Mouse (Mus musculus): ENCODE results near the gene Ctse.

The Ctse gene

DNA sequence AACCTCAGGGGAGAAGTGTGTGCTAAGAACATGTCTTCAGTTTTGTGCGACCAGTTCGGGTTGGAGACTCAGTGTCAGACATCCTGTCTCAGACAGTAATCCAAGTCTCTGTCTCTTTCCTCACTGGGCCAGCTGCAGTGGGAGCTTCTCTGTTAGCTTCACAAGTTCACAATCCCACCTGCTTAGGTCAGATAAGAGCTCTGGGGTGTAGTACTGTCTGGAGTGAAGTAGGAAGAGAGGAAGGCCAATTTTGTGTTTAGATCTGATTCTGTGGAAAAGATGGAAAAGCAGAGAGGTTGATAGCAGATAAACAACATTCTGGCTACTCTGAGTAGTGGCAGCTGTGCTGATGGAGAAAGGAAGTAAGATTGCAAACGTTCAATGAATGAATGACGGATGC is 61.5 kb downstream of the Ctse start:
- DNase-seq (ENCODE audit: low spot score in 2 of 2): no peak

DNA sequence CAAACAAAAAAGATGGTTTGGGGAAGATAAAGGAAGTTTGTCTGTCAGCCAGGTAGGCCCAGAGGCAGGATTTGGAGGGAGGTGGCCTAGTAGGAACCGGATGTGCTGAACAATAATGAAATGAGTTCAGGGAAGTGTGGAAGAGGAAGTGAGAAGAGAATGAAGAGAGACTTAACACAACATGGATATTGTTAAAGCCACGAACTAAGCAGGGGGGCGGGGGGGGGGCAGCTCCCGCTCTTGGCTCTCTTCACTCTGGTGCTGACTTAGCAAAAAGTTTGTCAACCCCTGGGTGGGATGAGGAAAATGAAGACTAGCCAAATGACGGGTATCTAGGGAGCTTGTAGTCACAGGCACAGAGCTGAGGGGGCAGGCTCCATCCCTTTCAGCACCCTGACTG is 62.3 kb downstream of the Ctse start:
- DNase-seq (ENCODE audit: low spot score in 2 of 2): no peak

DNA sequence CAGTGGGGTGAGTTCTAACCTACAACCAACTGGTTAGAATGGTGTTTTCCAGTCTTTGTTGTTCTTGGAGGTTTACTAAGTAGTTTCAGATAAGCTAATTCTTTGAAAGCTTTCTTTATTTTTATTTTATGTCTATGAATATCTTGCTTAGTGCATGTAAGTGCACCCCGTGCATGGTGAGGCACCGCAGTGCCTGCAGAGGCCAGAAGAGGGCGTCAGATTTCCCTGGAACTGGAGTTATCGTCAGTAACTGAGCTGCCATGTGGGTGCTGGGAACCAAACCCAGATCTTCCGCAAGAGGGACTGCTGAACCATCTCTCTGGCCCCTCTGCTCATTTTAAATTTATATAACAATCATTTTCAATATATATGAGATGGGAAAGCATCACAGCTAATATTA is 63.3 kb downstream of the Ctse start:
- no peak for DNase-seq (ENCODE audit: low spot score in 2 of 2)

DNA sequence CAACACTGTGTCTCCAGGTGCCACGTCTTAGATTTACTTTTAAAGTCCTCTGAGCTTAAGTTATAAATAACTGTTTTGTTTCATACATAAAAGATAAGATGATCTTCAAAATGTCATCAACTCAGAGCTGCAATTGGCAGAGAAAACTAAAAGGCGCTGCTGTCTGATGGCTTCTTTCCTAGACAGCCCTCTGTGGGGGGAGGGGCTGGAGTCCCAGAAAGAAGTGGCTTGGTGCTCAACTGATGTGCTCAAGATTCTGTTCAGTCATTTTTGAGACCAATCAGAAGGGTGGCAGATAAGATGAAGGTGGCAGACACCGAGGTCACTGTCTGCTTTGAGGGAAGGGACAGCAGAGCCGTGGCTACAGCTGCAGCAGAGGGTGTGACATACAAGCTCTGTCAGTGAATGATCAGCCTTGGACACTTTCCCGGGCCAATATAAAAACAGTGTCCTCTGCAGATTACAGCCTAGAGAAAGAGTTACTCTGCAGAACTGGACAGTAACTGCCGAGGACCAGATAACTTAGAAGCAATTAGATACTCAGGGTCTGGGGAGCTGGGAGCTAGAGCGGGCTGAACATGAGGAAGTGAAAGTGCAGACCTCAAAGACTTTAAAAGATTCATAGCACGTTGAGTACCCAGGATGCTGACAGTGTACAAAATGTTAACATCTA is 64.1 kb downstream of the Ctse start:
- no peak for DNase-seq (ENCODE audit: low spot score in 2 of 2)

DNA sequence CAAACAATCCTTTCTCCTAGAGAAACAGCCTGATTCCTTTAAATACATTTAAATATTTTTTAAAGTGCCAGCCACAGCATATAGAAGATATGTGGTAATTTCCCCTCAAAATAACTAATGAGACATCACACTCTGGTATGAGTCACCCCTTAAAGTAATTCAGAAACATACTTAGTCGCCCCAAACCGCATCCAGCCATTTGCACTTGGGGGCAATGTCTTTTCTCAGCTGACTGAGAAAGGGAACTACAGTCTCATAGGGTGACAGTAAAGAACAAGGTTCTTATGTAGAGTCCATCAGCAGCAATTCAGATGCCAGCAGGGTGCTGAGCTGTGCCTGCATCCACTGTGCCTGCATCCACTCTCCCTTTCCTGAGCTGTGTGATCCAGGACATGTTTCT is 65.4 kb downstream of the Ctse start:
- no peak for DNase-seq (ENCODE audit: low spot score in 2 of 2)

DNA sequence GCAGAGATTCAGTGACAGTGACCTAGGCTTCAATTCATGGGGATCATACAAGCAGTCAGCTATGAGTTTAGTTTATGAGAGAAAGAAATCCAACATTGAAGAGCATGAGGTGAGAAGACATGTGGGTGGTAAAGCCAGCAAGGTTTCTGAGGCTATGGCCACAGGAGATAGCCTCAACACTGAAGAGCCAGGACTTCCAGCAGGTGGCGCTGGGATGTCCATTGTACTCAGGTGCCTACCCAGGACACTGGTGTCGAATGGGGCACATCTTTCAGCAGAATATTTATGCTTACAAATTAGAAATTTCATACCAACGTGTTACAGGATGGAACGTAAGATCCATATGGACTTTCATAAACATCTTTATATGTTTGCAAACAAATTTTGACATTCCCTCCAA is 70.2 kb downstream of the Ctse start:
- DNase-seq (ENCODE audit: low spot score in 2 of 2): no peak

DNA sequence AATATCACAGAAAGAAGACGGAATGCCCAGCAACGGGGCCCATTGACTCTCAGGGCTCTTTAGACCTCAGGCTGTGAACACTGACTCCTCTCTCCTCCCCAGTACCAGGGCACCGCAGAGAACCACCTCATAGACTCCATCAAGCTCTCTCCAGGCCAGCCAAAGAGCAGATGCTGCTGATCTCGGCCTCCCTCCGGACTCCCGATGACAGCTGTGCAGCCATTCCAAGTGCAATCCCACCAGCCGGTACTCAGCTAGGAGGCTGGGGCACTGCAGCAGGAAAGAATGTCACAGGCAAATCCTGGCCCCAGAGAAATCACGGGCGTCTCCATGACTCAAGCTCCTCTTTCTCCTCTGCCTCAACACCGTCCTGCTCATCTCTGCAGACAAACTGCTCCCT is 73.4 kb downstream of the Ctse start:
- no peak for DNase-seq (ENCODE audit: low spot score in 2 of 2)

DNA sequence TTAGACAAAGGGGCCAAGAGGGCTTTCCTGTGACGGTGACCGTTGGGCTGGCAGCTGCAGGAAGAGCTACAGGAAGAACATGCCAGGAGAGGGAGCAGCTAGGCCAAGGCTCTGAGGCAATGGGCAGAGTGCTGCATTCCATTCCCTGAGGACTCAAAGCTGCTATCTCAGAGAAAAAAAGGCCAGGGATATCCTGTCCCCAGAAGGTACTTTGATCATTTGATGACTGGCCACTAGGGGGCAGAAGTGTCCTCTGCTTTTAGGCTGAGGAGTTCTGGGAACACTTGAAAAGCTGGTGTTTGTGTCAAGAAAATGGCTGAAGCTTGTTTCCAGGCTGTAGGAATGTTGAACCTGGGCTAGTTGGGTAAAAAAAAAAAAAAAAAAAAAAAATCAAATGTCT is 74.3 kb downstream of the Ctse start:
- DNase-seq (ENCODE audit: low spot score in 2 of 2): peak; percentile 60 to 77

DNA sequence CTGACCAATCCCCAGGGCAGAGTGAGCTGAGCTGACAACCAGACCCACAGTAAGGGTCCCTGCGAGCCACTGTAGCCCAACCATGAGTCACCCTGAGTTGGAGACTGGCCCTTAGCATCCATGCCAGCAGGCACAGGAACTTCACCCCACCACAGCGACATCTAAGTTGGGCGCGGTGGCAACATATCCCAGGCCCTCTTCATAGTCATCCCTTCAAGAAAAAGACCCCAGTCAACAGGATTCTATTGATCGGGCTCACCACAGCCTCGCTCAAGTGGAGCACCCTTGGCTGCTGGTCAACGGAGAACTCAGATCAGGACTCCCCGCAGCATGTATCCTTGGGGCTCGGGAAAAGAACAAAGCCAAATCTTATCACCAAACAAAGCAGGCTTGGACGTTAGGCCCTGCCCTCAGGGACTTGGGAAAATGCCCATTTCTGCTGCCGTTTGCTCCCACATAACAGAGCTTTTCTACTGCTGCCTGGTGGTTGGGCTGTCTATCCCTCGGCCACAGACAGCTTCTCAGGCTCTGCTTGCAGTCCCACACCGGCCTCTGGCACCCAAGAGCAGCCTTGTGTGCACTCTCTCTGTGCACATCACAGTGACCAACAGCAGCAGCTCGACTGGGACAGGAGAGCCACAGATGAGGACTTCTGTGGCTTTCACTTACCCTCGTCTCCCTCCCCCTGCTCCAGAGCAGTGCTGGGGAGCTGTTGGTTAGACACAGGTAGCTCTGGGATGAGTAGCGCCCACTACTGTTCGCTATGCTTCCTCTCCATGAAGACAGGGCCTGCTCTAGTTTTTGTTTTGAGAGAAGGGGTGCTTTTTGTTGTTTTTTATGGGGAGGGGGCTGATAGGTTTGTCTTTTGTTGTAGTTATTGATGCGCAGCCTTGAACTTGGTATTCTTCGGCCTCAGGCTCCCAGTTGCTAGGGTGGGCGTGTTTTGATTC is 76.6 kb downstream of the Ctse start:
- no peak for DNase-seq (ENCODE audit: low spot score in 2 of 2)

DNA sequence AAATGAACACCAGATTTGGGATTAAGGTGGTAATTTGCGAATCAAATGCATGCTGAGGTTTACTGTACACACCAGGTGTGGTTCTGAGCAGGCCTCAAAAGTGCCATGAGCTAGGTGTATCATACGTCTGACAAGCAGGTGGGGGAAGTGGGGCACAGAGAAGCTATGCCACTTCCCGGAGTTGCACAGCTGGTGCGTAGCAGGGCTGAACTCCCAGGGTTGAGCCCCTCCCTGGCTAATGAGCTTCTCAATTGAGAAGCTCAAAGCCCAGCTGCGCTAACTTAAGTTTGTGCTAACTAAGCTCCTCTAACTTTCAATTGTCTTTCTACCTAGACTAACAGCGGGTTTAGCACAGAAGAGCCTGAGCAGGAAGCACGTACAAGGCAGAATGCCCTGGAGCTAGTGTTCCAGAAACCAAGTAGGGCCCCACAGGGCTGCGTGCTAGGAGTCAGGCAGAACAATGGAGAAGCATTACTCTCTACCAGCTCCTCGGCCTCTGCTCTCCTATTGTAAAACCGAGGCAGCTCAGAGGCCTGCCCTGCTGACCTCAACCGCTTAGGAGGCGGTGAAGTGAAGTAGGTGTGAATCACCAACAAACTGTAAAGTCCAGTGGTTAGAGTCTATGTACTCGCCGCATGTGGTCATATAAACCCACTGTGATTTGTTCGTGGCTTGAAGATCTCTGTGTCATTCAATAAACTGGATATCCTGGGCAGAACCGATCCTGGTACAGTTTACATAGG is 81.0 kb downstream of the Ctse start:
- no peak for DNase-seq (ENCODE audit: low spot score in 2 of 2)

DNA sequence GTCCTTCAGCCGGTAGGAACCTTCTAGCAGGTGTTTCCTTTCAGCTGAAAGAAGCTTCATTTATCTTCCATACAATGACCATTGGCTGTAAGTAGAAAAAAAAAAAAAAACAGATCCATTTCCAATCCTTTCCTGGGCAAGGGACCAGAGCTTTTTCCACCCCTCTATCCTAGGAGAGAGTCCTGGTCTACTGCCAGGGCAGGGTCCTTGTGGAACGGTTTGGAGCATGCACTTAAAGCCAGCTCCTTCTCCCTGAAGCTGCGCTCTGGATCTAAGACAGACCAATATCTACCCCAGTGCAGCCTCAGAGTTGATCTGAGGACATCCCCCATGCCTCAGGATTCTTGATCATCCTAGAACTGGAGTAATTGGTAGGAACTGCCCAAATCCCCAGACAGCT is 83.9 kb downstream of the Ctse start:
- no peak for DNase-seq (ENCODE audit: low spot score in 2 of 2)

DNA sequence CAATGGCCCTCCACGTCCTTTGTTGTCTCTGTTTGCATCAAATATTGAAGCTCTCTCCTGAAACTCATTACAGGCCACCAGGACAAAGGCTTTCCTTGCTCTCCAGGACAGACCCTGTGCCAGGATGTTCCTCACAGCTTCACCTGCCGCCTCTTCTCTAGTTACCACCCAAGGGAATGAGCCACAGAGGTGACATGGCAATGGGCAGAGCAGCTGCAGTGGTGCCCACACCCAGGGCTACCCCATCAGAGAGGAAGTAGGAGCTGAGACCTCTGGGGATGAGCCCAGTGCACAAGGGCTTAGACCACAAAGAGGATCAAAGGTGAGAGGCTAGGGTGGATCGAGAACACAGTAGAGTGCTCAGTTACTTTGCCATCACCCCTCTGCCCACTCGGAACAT is 85.4 kb downstream of the Ctse start:
- no peak for DNase-seq (ENCODE audit: low spot score in 2 of 2)

Measured in frontal cortex, postnatal 10 days (tissue).